Mouse (Mus musculus) cerebellum, postnatal 14 days (tissue): ENCODE measurements around the gene Ndufs7.

ENCODE experiments used
- DNase-seq, 2 experiments: peaks; one replicate each; pipeline ENCODE4 v3.0.0; 2021; ENCODE audit warnings: mixed read lengths in 2 of 2

Ndufs7 gene

GRCm38 (mm10) chr10:80294788-80295303 lies 45.9 kb downstream of the Ndufs7 start:
- DNase-seq = peak in 1 of 2 experiments; percentile 52

DNA sequence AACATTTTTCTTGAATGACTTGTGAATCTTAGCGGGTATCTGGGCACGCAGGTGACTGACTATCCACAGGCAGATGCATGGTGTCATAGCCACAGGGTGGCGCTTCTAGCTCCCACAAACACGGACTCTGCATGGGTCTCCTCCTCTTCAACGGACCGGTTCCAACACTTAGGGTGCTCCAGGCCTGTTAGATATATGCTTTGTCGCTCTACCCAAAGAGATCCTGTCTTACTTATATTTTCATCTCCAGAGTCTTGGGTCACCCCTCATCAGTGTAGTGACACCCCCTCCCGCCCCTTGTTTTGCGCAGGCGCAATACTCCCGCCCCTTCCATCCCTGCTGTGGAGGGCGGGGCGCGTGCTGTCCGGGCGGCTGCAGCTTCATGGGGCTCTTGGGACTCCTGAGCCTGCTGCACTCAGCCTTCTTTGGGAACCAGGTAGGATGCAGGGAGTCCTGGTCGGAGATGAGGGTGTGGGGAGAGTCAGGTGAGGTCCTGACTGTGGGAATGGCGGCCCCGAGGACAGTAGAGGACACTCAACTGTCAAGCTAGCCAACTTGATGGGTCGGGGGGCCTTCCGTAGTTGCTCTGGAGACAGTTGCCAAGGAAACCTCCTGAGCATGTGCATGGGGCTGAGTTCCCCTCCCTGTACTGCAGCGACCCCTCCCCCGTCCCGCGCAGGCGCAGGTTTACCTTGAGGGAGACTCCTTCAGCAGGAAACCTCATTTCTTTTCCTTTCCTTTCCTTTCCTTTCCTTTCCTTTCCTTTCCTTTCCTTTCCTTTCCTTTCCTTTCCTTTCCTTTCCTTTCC lies 46.9 kb downstream of the Ndufs7 start, which contains the start of gene Apc2:
Apc2 (plus strand) TSS at position 360 of the 808 bp plus-strand sequence.
- DNase-seq = peak; percentile 83 to 85

- peak in 1 of 2 experiments; percentile 54 for DNase-seq
Measured at GRCm38 (mm10) chr10:80296824-80297223, 47.9 kb downstream of the Ndufs7 start.

DNA sequence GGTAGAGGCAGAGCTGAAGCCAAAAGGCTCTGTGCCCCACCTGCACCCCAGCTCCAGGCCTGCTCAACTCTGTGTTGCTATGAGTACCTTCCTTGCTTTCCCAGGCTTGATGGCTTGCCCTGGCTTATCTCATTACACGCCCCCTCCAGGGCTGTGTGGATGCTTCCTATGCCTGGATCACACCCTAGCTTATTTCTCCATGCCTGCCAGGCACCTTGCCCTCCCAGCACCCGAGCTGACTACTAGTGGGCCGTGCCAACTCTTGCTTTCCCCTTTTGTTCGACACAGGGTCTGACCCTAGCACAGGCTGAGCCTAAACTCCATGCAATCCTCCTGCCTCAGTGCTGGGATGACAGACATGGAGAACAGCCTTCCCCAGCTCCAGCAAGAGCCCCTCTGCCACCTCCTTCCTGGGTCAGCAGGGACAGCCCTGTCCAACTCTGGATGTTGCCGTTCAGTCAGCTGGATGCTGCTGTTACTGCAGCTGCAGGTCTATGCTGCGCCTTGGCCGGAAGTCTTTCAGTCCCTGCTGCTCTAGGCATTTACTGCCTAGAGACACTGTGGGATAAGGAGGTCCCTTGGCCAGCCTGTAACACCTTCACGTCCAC lies 48.7 kb downstream of the Ndufs7 start:
- peak in 1 of 2 experiments; percentile 55 for DNase-seq

DNA sequence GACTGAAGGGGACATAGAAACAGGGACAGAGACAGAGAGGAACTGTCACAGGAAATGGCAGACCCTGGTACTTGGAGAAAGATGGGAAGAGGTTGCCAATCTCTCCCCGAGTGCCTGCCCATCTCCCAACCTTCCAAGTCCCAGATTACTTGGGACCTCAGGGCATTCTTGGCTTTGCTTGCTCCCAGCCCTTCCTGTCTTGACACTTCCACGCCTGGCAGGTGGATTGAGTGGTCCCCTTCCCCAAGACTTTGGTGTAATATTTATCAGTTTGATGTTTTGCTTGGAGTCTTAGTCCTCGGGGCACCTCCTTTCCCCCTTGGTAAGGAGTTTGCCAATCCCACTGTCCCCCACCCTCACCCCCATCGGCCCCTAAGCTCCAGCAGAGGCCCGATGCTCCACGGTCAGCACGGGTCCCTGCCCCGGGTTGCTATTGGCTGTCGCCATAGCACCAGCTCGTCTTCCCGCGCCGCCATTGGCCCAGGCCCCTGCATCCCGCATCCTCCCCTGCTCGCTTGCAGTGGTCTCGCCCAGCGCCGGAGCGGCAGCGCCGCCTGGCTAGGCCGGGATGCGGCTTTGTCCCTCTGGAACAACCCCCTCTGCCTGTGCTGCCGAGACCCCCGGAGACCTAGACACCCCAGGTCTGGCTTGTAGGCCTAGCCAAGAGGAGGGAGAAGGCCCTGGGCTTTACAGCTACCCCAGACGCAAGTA lies 49.8 kb downstream of the Ndufs7 start:
- DNase-seq = peak; percentile 97

DNA sequence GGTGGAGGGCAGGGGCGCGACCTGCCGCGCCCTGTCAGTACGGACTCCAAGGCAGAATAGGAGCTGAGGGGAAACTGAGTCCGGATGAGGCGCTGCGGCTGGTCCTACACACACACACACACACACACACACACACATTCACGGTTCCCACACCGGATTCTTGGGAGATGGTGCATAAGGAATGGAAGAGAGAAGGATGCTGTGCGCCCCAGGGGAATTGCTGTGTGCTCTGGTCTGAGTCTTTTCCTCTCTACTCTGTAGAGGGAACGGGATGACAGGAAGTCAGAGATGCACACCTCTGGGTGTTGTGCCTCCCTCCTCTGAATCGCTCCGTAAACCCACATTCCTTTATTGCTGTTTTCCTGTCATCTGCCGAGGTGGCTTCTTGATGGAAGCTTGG lies 50.4 kb downstream of the Ndufs7 start:
- peak in 1 of 2 experiments; percentile 70 for DNase-seq

DNA sequence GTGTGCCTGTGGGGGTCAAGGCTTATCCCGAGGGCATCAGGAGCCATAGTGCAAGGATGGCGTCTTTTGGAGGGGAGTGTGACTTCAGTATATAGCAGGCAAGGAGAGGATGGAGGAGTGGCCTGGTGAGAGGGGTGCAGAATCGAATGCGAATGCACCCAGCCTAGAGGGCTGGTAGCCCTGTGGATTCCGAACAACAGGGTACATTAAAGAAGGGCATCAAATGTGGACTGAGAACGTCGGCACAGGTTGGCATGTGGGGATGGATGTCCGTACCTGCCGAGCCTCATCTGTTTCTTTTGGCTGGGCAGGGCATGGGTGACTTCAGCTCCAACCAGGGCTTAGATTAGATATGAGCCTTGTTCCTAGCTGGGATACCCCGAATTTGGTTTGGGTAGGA lies 50.9 kb downstream of the Ndufs7 start:
- peak in 1 of 2 experiments; percentile 46 for DNase-seq

DNA sequence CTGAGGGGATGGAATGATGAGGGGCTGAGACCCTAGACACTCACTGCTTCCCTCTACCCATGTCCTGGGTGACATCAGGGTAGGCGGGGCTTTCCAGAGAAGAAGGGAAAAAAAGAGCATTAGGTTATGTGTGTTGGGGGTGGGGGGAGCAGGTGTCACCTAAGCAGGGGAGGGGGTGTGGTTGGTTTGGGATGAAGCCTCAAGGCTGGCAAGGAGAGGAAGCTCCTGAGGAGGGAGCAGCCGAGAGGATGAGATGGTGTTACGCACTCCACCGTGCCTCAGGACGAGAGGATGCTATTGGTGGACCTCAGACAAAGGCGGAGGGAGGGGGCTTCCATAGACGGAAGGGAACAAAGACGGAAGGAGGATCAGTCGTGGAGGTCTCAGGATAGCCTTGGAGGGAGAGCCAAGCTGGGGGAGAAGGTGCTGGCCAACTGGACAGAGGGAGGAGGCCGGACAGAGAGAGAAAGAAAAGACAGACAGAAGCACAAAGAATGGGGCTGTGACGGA lies 51.8 kb downstream of the Ndufs7 start:
- DNase-seq = peak; percentile 80 to 84

DNA sequence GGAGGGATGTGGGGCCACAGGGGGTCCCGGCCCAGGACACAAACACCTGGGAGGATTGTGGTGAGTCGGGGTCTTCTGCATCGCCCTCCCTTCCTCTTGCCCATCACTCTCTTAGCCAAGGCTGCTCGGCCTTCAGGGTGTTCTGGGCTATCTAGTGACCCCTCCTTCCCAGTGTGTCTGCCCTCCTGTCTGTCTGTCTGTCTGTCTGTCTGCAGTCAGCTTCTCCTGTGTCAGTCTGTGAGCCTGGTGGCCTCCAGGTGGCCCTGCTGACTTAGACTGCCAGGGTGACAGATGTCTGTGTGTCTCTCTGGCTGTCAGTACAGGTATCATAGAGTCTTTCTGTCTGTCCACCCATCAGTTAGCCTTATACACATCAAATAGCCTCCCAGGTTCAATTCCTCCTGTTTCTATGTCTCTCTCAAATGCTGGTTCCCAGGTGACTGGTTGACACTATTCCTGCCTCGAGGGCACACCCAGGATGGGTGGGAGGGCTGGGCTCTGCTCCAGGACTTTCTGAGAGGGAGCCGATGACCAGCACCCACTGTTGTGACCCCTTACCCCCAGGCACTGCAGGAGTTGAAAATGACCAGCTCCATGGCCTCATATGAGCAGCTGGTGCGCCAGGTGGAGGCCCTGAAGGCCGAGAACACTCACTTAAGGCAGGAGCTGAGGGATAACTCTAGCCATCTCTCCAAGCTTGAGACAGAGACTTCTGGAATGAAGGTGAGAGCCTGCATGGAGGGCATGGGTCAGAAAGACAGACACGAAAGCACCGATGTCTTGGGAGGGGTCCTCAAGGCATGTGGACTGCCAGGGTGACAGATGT lies 52.5 kb downstream of the Ndufs7 start:
- DNase-seq = peak in 1 of 2 experiments; percentile 59

- peak in 1 of 2 experiments; percentile 57 for DNase-seq
Measured at GRCm38 (mm10) chr10:80302082-80302355, 53.1 kb downstream of the Ndufs7 start.

DNA sequence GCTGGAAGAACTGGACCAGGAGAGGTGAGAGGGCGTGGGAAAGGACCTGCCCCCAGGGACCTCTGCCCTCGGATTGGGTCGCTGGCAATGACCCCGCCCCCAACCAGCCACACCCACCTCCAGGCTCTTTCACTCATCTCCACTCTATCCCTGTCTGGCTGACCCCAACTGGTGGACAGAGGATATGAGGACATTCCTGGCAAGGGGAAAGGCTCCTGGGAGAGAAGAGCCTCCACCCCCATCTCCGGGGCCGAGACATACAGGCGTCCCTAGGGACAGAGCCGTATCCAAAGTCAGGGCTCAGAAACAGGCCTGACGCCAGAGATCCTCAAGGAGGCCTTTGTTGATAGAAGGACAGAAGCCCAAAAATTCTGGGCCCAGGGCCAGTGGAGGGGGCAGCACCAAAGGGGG lies 53.6 kb downstream of the Ndufs7 start:
- DNase-seq = peak; percentile 67 to 77

DNA sequence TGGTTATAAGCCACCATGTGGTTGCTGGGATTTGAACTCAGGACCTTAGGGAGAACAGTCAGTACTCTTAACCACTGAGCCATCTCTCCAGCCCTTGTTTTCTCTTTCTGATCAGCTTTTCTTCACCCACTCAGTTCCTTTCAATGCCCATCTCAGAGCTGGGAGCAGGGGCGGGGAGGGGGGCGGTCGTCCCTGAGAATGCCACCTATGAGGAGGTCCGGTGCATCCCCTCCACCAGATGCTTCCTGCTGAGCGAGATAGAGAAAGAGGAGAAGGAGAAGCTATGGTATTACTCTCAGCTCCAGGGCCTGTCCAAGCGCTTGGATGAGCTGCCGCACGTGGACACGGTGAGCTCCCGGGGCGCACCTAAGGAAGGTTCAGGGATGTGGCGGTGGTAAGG lies 55.5 kb downstream of the Ndufs7 start:
- no peak for DNase-seq

GRCm38 (mm10) chr10:80304862-80305261 lies 55.9 kb downstream of the Ndufs7 start:
- DNase-seq = peak in 1 of 2 experiments; percentile 47
